Mouse (Mus musculus) lung, postnatal 0 days (tissue): ENCODE data around the gene Tmem163.

Experiments
- CTCF ChIP-seq: IDR thresholded peaks from 2 replicates; pipeline ENCODE4 v1.5.1; 2016; ENCODE audit warnings: antibody characterized with exemption, mild to moderate bottlenecking
- EP300 ChIP-seq: IDR thresholded peaks from 2 replicates; pipeline ENCODE4 v1.6.1; 2016; ENCODE audit warnings: antibody characterized with exemption, mild to moderate bottlenecking, control low read depth

GRCm38 (mm10) chr1:127576563-127576962 lies 102.8 kb downstream of the Tmem163 start:
- TF ChIP-seq CTCF (no peak), EP300 (no peak)
